Mouse (Mus musculus) heart, embryonic 16.5 days (tissue): ENCODE data around the gene Igsf8. TPM values are rescaled to one million over a fixed set of nuclear protein-coding genes. Genes with fewer than 3 reads are reported as not detected.

ENCODE experiments used
- ATAC-seq: fragments of 200-750 bp; cut with Nextera tagmentation; replicated peaks from 2 replicates; pipeline ENCODE4 v1.8.0; 2017; ENCODE audit warnings: moderate number of reproducible peaks; ENCODE audit not compliant: insufficient read depth, low FRiP score; ENCODE audit errors: extremely low read depth
- H3K27ac ChIP-seq: fragments of 300-500 bp; sonication (generic); 2 replicates; pipeline ENCODE4 v1.5.1; 2014; ENCODE audit warnings: mild to moderate bottlenecking, low read length, control low read depth, moderate library complexity
- H3K27me3 ChIP-seq: fragments of 300-500 bp; sonication (generic); 2 replicates; pipeline ENCODE4 v1.6.1; 2014; ENCODE audit warnings: low read length, mixed read lengths; ENCODE audit not compliant: control insufficient read depth, insufficient read depth
- H3K36me3 ChIP-seq: fragments of 300-500 bp; sonication (generic); 2 replicates; pipeline ENCODE4 v1.6.1; 2014; ENCODE audit not compliant: control insufficient read depth, insufficient read depth
- H3K4me1 ChIP-seq: fragments of 300-500 bp; sonication (generic); 2 replicates; pipeline ENCODE4 v1.6.1; 2014; ENCODE audit warnings: low read length, mixed read lengths; ENCODE audit not compliant: control insufficient read depth, insufficient read depth
- H3K4me2 ChIP-seq: fragments of 300-500 bp; sonication (generic); 2 replicates; pipeline ENCODE4 v1.6.1; 2014; ENCODE audit warnings: low read depth, mild to moderate bottlenecking, control low read depth, low read length
- H3K4me3 ChIP-seq: fragments of 300-500 bp; sonication (generic); 2 replicates; pipeline ENCODE4 v1.5.1; 2014; ENCODE audit warnings: mild to moderate bottlenecking, control low read depth, low read length
- H3K9ac ChIP-seq: fragments of 300-500 bp; sonication (generic); 2 replicates; pipeline ENCODE4 v1.6.1; 2014; ENCODE audit warnings: low read length, control low read depth
- H3K9me3 ChIP-seq: fragments of 300-500 bp; sonication (generic); replicated peaks from 2 replicates; pipeline ENCODE4 v1.6.1; 2016; ENCODE audit warnings: low read length; ENCODE audit not compliant: control insufficient read depth
- WGBS: fragments of 180-500 bp; shearing (Covaris S2); extraction: QIAGEN DNeasy Blood & Tissue Kit; methylation state at CpG from one replicate; pipeline ENCODE4 v1.1.7; 2014; 5-methylcytosine and 5-hydroxymethylcytosine counted together
- polyA plus RNA-seq: library from polyadenylated mRNA; unstranded; fragments of >200 nt; fragmentation: Nextera tagmentation; extraction: Ambion mirVana; gene quantifications from 2 replicates; pipeline ENCODE4 v1.2.1, GENCODE M21; 2015

Igsf8 gene
- polyA plus RNA-seq: 25.3 and 30.6 TPM in 2 replicates

DNA sequence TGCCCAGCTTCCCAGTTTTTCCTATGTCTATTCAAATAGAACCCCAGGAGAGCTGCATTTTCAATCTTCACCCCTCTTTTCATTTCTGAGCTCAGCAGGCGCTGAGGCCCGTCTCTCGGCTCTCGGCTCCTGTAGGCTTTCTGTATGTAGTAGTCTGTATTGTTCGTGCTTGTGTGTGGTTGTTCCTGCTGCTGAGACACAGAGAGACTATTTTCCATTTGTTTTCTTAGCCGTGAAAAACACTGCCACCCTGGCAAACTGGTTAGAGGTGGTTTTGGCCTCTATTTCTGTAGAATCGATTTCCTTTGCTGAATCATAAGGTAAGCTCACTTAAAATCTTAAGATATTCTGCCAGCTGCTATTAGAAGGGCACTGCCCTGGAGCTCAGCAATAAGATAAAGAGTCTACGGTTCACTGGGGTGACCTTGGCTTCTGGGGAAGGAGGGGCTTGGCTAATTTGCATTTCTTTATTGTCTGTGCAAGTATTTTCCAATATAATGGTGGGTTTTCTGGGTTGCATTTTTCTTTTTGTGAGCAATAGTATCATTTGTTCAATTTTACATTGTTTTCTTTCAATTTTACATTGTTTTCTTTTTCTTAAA, at the start of gene Igsf8:
Gene Igsf8, plus strand, starts transcription at position 165 of the 602 bp plus-strand sequence.
- no peak within 1 kb of the TSS for H3K9ac ChIP-seq
- no peak within 1 kb of the TSS for H3K4me2 ChIP-seq
- H3K36me3 ChIP-seq: no peaks in the 10 kb centered on the region
- H3K27ac ChIP-seq: peak within 1 kb of the TSS; percentile 67
- no peak within 1 kb of the TSS for H3K4me3 ChIP-seq
- peaks cover 3% of the 10 kb centered on the region; the same call in 1 of the 2 replicates for H3K4me1 ChIP-seq
- 59% methylated on average over 8 of the region's 8 CpGs for WGBS
- no peaks in the 10 kb centered on the region for H3K9me3 ChIP-seq
- no peak for ATAC-seq
- H3K27me3 ChIP-seq: no peaks in the 10 kb centered on the region

GRCm38 (mm10) chr1:172212776-172213175, 48.7 kb upstream of the Igsf8 start:
- H3K27ac ChIP-seq: peak overlapping the region; percentile 36; the same call in 1 of the 2 replicates
- 65% methylated on average over 5 of the region's 5 CpGs for WGBS
- no peak overlapping the region; the same call in 1 of the 2 replicates for H3K9ac ChIP-seq
- no peaks in the 10 kb centered on the region for H3K27me3 ChIP-seq
- ATAC-seq: no peak
- H3K4me1 ChIP-seq: peaks cover 34% of the 10 kb centered on the region
- no peak overlapping the region for H3K4me3 ChIP-seq
- H3K4me2 ChIP-seq: no peak overlapping the region
- H3K36me3 ChIP-seq: no peaks in the 10 kb centered on the region
- H3K9me3 ChIP-seq: no peaks in the 10 kb centered on the region

GRCm38 (mm10) chr1:172213771-172214170, 47.7 kb upstream of the Igsf8 start:
- H3K4me1 ChIP-seq: peaks cover 41% of the 10 kb centered on the region
- WGBS: 59% methylated on average over 4 of the region's 4 CpGs
- no peak for ATAC-seq

GRCm38 (mm10) chr1:172214748-172215147, 46.7 kb upstream of the Igsf8 start:
- Histone ChIP-seq H3K9ac (peak overlapping the region; percentile 50), H3K27ac (peak overlapping the region; percentile 82), H3K4me1 (peaks cover 50% of the 10 kb centered on the region), H3K4me3 (no peak overlapping the region), H3K4me2 (no peak overlapping the region), H3K9me3 (no peaks in the 10 kb centered on the region), H3K27me3 (no peaks in the 10 kb centered on the region), H3K36me3 (no peaks in the 10 kb centered on the region)
- peak; percentile 61 for ATAC-seq
- 18% methylated on average over 3 of the region's 3 CpGs for WGBS

More at GRCm38 (mm10) chr1:172213771-172214170, 47.7 kb upstream of the Igsf8 start:
- Histone ChIP-seq H3K27me3 (no peaks in the 10 kb centered on the region), H3K9ac (no peak overlapping the region), H3K27ac (peak overlapping the region; percentile 23; the same call in 1 of the 2 replicates), H3K9me3 (no peaks in the 10 kb centered on the region), H3K4me3 (no peak overlapping the region), H3K4me2 (no peak overlapping the region), H3K36me3 (no peaks in the 10 kb centered on the region)

- peak overlapping the region; percentile 74 for H3K9ac ChIP-seq
- peak; percentile 49 for ATAC-seq
- H3K36me3 ChIP-seq: no peaks in the 10 kb centered on the region
- H3K4me3 ChIP-seq: peak overlapping the region; percentile 36
- WGBS: 0% methylated on average over 5 of the region's 5 CpGs
- H3K9me3 ChIP-seq: no peaks in the 10 kb centered on the region
- no peaks in the 10 kb centered on the region for H3K27me3 ChIP-seq
- peak overlapping the region; percentile 62 for H3K4me2 ChIP-seq
- H3K27ac ChIP-seq: peak overlapping the region; percentile 95
- H3K4me1 ChIP-seq: peaks cover 70% of the 10 kb centered on the region
These were observed 44.3 kb upstream of the Igsf8 start for GRCm38 (mm10) chr1:172217148-172217547.

DNA sequence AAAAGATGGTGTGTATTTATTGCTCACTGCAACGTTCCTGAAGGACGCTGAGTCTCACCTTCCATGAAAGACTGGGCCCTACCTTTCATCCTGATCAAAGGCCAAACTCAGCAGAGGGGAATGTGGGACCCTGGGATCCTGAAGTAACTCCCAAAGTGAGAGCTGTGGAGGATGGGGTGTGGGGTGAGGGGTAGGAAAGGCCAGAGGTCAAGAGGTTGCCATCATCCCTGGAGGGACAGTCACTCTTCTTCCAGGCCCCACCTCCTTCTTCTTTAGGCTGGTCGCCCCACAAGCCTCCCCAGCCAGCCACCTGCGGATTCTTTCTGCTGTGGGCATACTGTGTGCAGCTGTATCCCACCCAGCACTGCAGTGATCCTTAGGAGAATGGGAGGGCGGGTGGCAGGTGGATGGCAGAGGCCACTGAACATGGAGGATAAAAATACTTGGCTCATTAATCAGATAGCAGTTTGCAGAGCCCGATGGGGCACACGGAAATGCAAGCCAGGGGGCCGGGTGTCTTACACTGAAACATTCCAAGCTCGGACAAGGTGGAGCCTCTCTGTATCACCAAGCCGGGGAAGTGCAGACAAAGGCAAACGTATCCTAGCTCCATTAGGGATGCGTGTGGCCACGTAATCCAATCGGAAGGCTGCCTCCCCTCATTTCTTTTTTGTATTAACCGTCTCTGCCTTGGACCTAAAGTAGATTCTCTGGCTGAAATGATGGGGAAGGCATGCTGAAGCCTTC, 43.1 kb upstream of the Igsf8 start:
- H3K4me2 ChIP-seq: peak overlapping the region; percentile 25
- WGBS: 45% methylated on average over 15 of the region's 15 CpGs

GRCm38 (mm10) chr1:172219451-172220406, 41.7 kb upstream of the Igsf8 start, which contains the start of gene Casq1:
Gene Casq1, minus strand, starts transcription at chr1:172219868.
- H3K27ac ChIP-seq: peak within 1 kb of the TSS; percentile 95
- 59% methylated on average over 19 of the region's 19 CpGs for WGBS
- H3K4me1 ChIP-seq: peaks cover 58% of the 10 kb centered on the region
- peak within 1 kb of the TSS; percentile 47 for H3K4me2 ChIP-seq
- H3K27me3 ChIP-seq: no peaks in the 10 kb centered on the region
- no peaks in the 10 kb centered on the region for H3K9me3 ChIP-seq
- ATAC-seq: peak; percentile 29
- H3K36me3 ChIP-seq: no peaks in the 10 kb centered on the region
- peak within 1 kb of the TSS; percentile 17 for H3K4me3 ChIP-seq
- peak within 1 kb of the TSS; percentile 65 for H3K9ac ChIP-seq

More for the DNA sequence above, 43.1 kb upstream of the Igsf8 start:
- H3K27ac ChIP-seq: peak overlapping the region; percentile 95
- no peaks in the 10 kb centered on the region for H3K36me3 ChIP-seq
- ATAC-seq: no peak
- H3K9ac ChIP-seq: peak overlapping the region; percentile 15
- no peaks in the 10 kb centered on the region for H3K9me3 ChIP-seq
- H3K4me3 ChIP-seq: no peak overlapping the region
- no peaks in the 10 kb centered on the region for H3K27me3 ChIP-seq
- peaks cover 71% of the 10 kb centered on the region for H3K4me1 ChIP-seq

DNA sequence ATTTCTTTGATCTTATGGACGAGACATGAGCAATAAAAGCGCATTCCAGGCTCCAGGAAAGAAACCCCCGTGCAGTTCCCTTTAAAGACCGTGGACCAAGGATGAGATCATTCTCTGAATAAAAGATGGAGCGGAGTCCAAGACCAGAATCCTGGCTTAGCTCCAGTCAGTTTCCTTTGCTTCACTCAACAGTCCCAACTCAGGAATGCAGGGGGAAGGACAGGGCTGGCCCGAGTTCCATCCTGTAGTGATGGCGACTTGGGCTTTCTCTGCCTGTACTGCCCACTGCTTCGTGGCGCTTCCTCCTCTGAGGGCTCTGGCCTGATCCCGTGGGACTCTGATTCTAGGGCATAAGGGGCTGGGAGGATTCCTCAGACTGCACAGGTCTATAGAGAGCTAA, 41.0 kb upstream of the Igsf8 start:
- Histone ChIP-seq H3K4me1 (peaks cover 53% of the 10 kb centered on the region), H3K27ac (peak overlapping the region; percentile 95), H3K27me3 (no peaks in the 10 kb centered on the region), H3K9ac (peak overlapping the region; percentile 65), H3K9me3 (no peaks in the 10 kb centered on the region), H3K36me3 (no peaks in the 10 kb centered on the region), H3K4me3 (no peak overlapping the region; the same call in 1 of the 2 replicates), H3K4me2 (peak overlapping the region; percentile 47)
- WGBS: 21% methylated on average over 10 of the region's 10 CpGs
- ATAC-seq: peak; percentile 83
